Mouse (Mus musculus) layer of hippocampus, postnatal 10 days (tissue): Measurements from ENCODE around the gene Rsbn1. TPM values are rescaled to one million over a fixed set of nuclear protein-coding genes. Genes with fewer than 3 reads are reported as not detected.

Experiments used
- DNase-seq, 2 experiments: peaks; one replicate each; pipeline ENCODE4 v3.0.0; 2021; ENCODE audit warnings: low spot score in 2 of 2
- long read RNA-seq: library from polyadenylated mRNA; stranded (forward); transcript quantifications from one replicate; pipeline ENCODE4 v2.0.0, GENCODE M21; 2023
- total RNA-seq, 2 experiments: library from RNA; stranded (reverse); gene quantifications; 2 replicates each; pipeline ENCODE4 v1.2.3; 2021

The Rsbn1 gene
- 10 to 100 TPM; 19.1 to 20.9 TPM for total RNA-seq
- long read RNA-seq, full-length matches to known transcripts, result 2 of 8 reads
- long read RNA-seq, partial matches to known transcripts, result 4 of 8 reads
- long read RNA-seq, other reads (novel, unspliced or antisense), result 2 of 8 reads

DNA sequence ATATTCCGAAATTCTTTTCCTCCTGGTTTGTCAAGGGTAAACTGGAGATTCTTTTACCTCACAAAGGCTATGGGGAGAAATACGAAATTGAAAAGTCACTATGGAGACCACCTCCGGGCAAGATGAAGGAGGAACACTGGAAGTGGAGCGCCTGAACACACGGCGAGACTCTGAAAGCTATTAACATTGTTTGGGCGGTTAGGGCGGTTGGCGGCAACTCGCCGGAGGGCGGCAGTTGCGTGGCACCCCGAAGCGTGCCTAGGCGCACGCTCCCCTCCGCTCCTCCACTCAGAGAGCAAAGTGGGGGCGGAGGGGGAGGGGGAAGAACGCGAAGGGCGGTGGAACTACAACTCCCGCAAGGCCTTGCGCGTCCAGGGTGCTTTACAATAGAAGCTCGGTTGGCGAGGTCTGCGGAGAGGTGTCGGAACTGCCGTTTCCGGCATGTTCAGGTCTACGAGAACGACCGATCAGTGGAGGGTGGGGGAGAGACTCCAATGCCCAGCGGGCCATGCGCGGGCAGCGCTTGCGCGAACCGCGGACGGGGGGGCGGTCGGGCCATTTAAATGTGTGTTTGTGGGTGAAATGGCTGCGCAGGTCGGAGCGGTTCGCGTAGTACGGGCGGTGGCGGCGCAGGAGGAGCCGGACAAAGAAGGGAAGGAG is at the start of gene Rsbn1:
Gene Rsbn1 (plus strand): TSS at position 111 of the 660 bp plus-strand sequence.
- peak; percentile 94 for DNase-seq

DNA sequence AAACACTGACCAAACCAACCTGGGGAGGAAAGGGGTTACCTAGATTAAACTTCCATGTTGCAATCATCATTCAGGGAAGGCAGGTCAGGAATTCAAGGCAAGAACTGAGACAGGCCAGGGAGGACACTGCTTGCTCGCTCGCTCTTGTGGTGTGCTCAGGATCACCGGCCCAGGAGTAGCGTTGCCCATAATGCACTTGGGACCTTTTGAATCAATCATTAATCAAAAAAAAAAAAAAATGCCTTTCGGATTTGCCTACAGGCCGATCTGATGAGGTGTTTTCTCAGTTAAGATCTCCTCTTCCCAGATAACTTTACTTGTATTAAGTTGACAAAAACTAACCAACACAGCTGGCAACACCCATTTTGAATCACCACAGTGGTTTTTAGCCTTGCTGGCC is 49.7 kb upstream of the Rsbn1 start:
- no peak for DNase-seq

DNA sequence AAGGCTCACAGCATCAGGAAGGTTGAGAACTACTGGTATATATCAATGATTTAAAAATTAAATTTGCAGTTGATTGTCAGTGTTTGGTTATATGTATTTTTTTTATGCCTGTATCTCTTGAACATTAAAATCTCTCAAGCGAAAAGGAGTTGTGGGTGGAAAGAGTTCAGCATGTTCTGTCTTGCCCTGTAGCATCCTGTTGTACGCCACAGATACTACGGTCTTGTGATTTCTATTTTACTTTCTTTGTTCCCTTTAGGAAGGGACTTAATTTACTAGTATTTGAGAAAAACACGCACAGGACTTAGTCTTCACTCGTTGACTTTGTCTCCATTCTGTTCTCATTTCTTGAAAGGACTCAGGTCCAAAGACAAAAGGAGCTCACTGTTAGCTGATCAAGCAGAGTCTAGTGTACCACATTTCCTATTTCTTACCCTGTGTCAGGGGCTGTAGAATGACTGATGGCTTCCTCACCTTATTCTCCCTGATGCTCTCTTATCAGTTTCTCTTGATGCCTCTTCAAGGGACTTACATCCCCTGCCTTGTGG is 46.4 kb upstream of the Rsbn1 start:
- DNase-seq, result no peak

DNA sequence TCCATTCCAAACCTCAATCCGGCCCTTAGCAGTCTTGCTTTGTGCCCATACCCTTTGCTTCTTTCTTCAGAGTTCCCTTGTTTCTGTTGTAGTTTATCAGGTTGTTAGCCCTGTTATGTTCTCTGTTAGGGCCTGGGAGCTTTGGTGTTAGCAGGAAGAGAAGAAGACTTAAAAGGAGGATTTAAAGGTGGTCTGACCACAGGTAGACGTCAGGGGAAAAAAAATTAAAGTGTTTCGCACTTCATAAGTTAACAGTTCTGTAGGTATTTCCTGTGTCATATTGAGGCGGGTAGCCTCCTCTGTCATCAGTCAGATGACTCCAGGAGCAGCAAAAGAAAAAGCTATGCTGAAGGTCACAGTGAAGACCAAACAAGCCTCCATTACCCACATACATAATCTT is 45.9 kb upstream of the Rsbn1 start:
- DNase-seq, result no peak

DNA sequence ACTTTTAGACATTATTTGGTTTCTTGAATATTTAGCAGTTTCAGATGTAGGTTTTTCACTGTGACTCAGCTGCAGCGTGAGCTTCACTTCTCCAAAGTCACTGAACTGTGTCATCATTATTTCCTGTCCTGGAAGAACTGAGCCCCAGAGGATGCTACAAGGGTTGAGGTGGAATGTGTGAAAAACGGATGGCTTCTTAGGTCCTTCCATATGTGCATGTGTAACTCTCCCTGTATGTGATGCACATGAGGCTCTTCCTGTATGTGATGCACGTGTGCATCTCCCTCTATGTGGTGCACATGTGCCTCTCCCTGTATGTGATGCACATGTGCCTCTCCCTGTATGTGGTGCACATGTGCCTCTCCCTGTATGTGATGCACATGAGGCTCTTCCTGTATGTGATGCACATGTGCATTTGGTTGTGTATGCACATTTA is 41.2 kb upstream of the Rsbn1 start:
- DNase-seq, result no peak

DNA sequence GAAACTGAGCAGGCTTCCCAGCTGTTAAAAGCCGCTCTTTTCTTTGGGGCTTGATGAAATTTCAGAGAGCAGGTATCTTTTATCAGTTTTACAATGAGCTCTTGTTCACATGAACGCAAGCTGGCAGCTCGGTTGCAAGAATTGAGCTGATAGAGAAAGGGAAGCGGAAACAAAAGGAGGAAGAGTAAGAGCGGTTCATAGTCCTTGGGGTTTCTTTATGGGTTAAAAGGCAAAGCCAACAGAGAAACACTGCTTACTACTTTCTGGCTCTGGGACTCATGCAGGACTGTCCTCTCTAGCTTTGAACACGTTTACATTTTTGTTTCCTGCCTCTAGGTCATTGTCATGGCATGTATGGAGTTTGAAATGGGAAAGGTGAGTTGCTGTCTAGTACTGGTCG is 39.6 kb upstream of the Rsbn1 start:
- no peak for DNase-seq

DNA sequence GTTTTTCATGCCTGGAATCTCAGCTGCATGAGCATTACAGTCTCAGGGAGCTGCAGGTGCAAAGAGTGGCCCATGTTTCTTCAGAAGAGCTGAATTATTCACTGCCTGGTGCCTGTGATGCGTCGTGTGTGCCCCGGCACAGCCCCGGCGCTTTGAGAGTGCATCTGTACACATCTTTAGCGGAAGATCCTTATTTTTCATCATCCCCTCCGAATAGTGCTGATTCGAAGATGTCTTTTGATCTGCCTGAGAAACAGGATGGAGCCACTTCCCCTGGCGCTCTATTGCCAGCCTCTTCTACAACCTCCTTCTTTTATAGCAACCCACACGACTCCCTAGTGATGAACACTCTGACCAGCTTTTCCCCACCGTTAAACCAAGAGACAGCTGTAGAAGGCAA is 28.0 kb upstream of the Rsbn1 start:
- no peak for DNase-seq

DNA sequence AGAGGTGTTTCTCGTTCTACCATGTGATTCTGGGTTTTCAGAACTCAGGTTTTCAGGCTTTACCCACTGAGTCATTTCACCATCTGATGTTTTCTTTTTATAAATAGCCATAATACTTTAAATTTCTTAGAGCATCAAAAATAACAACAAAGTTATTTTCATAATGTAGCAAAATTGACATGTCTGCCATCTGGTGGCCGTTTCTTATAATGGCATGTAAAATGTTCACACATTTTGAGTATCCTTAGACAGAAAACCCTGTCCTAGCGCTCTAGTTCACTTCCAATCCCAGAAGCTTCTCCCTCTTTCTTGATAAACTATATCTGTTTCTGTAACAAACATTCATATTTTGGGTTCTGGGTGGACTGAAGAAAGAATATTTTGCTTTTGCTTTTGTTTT is 26.3 kb upstream of the Rsbn1 start:
- peak; percentile 50 to 56 for DNase-seq

DNA sequence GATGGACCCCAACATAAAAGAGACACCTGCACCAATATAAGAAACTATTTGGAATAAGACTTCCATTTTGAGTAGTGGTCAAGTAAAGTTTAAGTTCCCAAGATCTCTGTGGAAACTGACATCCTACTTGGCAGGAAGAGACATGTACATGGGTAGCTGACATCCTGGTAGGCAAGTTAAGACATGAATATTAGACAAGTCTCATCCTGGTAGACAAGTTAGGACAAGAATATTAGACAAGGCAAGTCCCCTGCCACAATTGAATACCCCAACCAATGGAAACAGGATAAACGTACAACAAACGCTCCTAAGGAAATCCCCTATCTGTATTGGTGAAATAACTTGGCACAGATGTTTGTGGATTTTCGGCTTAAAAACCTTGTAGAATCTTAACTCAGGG is 20.5 kb upstream of the Rsbn1 start:
- no peak for DNase-seq

DNA sequence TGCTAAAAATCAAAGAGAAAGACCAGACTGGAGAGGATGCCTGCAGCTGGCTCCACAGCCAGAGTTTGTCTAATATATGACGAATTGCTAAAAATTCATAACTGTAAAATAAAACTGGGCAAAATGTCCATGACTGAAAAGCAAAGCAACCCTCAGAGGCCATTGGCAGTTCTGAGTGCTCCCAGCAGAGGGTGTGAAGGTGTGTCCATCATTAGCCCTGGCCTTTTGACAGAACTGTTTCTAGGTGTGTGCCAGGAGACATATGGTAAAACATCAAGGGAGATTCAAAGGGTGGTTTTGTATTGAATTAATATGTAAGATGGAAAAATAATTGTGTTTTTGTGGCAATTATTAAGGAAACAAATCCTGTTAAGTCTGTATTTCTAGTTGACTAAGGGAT is 9.2 kb upstream of the Rsbn1 start:
- no peak for DNase-seq

DNA sequence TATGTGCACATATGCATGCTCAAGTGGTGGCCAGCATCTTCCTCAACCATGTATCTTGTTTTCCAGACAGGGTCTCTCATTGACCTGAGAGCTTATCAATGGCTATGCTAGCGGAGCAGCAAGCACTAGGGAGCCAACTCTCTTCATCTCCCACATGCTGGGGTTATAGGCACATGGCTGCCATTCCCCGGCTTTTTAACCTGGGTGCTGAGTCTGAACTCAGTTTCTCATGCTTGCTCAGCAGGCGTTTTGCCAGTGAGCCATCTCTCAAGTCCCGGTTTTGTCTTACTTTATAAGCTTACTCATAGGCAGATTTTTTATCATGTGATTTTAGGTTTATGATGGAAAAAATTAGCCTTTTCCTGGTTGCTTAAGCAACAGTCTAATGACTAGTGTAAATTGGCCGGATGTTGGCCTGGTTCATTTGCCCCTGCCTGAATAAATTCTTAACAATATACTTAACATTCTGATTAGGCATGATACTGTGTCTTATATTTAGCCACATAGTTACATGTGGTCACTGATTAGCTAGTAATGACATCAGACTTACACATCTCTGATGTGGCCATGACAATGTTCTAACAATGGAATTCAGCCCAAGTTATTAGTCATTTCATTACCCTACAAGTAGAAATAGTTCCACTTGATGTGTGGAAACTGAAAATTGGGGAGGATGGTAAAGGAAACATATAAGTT is 6.4 kb upstream of the Rsbn1 start:
- no peak for DNase-seq

DNA sequence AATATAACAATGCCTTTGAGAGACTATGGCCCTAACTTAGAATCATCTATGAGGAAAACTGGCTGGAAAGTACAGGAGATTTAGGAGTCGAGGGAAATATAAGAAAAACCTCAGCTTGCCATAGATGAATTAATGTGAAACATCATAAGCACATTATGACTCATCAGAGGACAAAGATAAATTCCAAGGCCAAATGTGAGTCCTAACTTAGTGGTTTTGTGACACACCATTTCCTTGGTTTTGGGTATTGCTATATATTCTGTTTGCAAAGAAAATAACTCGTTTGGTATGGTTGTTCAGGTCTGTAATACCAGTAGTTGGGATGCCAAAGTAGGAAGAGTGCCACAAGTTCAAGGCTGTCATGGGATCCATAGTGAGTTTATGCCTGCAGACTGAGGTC is 5.1 kb upstream of the Rsbn1 start:
- no peak for DNase-seq

DNA sequence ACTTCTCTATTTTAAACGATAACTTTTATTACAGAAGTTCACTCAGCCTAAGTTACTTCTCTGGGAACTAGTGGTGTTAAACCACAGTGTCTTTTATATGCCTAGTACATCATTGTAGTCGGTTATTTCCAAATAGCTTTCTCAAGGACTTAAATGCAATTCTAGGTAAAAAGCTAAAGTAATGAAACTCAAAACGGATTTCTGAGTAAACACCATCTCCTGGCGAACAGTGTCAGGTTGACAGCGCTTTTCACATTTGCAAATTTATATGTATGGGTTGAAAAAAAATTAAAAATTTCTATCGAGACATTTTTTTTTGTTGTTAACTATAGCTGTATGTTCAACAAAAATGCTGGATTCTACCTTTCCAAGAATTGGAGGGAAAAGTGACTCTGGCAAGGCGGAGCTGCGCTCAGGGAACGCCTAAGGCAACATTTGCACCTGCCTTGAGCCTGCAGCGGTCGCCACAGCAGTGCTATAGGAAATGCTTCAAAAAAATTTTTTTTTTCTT is 414 bp upstream of the Rsbn1 start:
- DNase-seq, result no peak

DNA sequence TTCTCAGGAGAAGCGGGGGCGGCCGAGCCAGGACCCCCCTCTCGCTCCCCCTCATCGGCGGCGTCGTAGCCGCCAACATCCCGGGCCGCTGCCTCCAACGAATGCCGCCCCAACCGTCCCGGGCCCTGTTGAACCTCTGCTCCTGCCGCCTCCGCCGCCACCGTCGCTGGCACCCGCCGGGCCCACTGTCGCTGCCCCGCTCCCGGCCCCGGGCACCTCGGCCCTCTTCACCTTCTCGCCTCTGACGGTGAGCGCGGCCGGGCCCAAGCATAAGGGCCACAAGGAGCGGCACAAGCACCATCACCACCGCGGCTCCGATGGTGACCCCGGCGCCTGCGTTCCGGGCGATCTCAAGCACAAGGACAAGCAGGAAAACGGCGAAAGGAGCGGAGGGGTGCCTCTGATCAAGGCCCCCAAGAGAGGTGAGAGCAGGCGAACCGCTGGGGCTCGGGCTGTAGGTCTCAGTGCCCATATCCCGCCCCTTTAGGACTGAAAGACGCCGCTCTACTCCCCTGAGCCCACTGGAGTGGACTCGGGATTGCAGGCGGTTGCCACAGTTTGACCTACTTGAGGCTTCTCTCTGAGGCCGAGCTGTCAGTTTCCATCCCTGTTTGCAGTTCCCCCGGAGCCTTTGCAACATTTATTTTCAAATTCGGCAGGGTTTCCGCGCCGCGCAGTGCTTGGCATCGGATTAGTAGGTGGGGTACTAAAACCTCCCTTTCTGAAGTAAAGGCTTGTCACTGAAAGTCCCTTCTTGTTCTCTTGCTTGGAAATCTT is 1.0 kb downstream of the Rsbn1 start:
- DNase-seq, result peak in 1 of 2 experiments; percentile 54

DNA sequence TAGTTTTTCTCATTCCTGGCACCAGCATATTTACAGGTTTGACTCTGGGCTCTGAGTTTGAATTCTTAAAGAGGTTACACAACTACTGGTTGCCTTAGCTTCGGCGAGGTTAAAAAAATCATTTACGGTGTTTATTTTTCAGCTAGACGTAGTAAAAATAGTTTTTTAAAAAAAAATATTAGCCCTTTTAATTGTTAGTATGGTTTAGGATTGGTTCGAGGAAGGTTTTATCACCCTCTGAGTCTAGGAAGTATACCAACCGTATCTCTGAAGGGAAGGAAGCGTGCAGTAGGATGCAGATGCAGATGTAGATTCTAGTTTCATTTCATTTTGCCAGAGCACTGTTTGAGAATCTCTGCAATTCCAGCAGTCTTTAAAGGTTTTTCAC is 1.6 kb downstream of the Rsbn1 start:
- DNase-seq, result no peak

DNA sequence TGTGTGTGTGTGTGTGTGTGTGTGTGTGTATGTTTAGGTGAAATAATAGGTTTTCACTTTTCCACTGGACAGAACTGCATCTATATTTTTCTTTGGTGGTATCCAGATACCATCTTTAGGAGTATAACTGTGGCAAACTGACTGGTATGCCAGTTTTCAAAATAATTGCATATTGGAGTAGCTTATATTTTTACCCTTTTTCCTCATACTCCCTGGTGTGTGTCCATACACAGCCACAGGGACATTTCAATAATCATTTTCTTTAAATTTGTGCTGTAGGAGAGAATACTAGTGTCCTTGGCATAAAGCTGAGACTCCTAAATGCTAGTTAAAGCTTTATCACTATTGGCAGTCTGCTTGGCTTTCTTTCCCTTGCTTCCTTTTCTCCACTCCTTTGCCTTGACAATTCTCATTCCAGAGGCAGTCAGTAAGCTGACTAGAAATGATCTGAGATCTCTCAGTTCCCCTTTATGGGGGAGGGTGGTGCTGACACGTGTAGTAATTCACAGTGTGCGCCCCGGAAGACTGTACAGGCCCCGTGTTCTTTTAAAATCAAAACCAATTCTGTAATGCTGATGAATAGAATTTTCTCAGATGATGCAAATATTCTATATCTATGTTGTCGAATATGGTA is 2.4 kb downstream of the Rsbn1 start:
- no peak for DNase-seq

DNA sequence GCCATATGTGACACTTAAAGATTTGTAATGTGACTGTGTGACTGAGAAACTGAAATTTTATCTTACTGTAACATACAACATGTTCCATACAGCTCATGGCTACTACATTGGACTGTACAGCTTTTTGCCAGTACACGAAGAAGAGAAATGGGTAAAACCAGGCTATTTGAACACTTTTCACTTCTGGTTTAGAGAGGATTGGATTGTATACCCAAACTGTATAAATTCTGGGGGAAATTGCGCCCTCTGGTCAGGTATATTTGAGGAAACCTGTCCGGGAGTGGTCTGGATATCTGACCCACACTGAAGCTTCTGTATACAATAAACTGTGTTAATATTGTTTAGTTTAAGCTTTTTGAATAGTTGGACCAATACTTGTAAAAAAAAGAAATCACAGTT is 2.9 kb downstream of the Rsbn1 start:
- DNase-seq, result no peak

DNA sequence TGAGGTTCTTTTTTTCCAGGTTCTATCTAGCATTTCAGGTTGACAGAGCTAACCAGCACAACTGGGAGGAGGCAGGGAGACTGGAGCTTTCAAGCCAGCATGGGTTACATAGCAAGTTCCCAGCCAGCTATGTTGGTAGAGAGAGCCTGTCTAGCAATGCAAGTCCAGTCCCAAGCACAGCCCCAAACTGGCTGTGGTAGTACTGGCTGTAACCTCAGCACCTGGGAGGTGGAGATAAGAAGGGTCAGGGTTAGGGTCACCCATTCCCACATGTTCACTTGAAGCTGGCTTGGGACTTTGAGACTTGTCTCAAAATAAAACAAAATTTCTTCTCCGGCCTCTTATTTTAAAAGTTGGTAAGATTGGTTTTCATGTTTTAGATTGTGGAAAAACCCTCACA is 6.2 kb downstream of the Rsbn1 start:
- DNase-seq, result no peak

DNA sequence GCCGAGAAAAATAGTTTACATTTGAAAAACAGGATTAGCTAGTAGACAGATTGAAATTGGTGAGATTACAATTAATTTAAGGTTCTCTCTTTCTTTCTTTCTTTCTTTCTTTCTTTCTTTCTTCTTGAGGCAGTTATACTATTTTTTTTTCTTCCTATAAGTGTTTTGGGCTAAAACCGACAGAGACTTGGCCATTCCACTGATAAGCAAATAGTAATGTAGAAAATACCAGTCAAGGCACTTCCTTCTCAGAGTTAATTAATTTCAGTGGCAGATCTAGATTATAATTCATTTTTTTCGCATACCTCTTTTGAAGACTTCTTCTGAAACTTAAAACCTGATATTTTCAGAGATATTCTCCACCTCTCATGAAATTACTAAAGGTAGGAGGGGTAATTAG is 11.4 kb downstream of the Rsbn1 start:
- no peak for DNase-seq

DNA sequence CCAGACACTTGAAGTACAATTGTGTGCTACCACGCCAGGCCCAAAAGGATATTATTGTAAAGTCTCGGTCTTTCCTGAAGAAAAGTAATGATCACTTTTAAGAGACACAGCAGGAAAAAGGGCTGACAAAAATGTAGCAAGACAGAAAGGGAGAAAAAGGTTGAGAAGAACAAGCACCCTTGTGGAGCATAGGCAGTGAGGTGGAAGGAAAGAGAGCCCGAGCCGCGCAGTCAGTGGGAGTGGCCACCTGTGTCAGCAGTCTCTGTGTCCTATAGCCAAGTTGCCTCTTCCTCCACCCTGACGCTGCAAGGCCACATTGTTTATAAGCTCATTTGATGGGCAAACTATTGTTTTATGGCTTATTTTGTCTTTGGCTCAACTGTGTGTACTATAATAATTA is 13.6 kb downstream of the Rsbn1 start:
- DNase-seq, result no peak
